Mouse (Mus musculus) liver, embryonic 16.5 days (tissue): ENCODE data around the gene Sorbs1. TPM values are rescaled to one million over a fixed set of nuclear protein-coding genes. Genes with fewer than 3 reads are reported as not detected.

Source experiments
- ATAC-seq: fragments of 200-750 bp; cut with Nextera tagmentation; 2 replicates; pipeline ENCODE4 v1.8.0; 2017; ENCODE audit warnings: low read depth, mild to moderate bottlenecking, moderate number of reproducible peaks, moderate library complexity
- H3K27ac ChIP-seq: fragments of 300-500 bp; sonication (generic); 2 replicates; pipeline ENCODE4 v1.5.1; 2014; ENCODE audit warnings: mild to moderate bottlenecking, low read length
- H3K27me3 ChIP-seq: fragments of 300-500 bp; sonication (generic); 2 replicates; pipeline ENCODE4 v1.6.1; 2014; ENCODE audit warnings: low read depth, low read length, mixed read lengths; ENCODE audit not compliant: control insufficient read depth, insufficient read depth
- H3K36me3 ChIP-seq: fragments of 300-500 bp; sonication (generic); 2 replicates; pipeline ENCODE4 v1.6.1; 2014; ENCODE audit warnings: mild to moderate bottlenecking; ENCODE audit not compliant: control insufficient read depth, insufficient read depth
- H3K4me1 ChIP-seq: fragments of 300-500 bp; sonication (generic); 2 replicates; pipeline ENCODE4 v1.6.1; 2014; ENCODE audit warnings: low read depth, low read length, mixed read lengths; ENCODE audit not compliant: control insufficient read depth
- H3K4me2 ChIP-seq: fragments of 300-500 bp; sonication (generic); 2 replicates; pipeline ENCODE4 v1.6.1; 2014; ENCODE audit warnings: low read depth, low read length, mixed read lengths
- H3K4me3 ChIP-seq: fragments of 300-500 bp; sonication (generic); 2 replicates; pipeline ENCODE4 v1.5.1; 2014; ENCODE audit warnings: low read depth, mild to moderate bottlenecking, low read length
- H3K9ac ChIP-seq: fragments of 300-500 bp; sonication (generic); 2 replicates; pipeline ENCODE4 v1.6.1; 2014; ENCODE audit warnings: low read depth, low read length
- H3K9me3 ChIP-seq: fragments of 300-500 bp; sonication (generic); replicated peaks from 2 replicates; pipeline ENCODE4 v1.6.1; 2016; ENCODE audit warnings: low read length; ENCODE audit not compliant: control insufficient read depth
- WGBS: fragments of 180-500 bp; shearing (Covaris S2); extraction: QIAGEN DNeasy Blood & Tissue Kit; methylation state at CpG from one replicate; pipeline ENCODE4 v1.1.7; 2014; ENCODE audit not compliant: insufficient replicate concordance; 5-methylcytosine and 5-hydroxymethylcytosine counted together
- polyA plus RNA-seq: library from polyadenylated mRNA; unstranded; fragments of >200 nt; fragmentation: Nextera tagmentation; extraction: Ambion mirVana; gene quantifications from 2 replicates; pipeline ENCODE4 v1.2.1, GENCODE M21; 2015

Gene Sorbs1
- polyA plus RNA-seq, 1 experiment from 2014 or later = 39.6 TPM

DNA sequence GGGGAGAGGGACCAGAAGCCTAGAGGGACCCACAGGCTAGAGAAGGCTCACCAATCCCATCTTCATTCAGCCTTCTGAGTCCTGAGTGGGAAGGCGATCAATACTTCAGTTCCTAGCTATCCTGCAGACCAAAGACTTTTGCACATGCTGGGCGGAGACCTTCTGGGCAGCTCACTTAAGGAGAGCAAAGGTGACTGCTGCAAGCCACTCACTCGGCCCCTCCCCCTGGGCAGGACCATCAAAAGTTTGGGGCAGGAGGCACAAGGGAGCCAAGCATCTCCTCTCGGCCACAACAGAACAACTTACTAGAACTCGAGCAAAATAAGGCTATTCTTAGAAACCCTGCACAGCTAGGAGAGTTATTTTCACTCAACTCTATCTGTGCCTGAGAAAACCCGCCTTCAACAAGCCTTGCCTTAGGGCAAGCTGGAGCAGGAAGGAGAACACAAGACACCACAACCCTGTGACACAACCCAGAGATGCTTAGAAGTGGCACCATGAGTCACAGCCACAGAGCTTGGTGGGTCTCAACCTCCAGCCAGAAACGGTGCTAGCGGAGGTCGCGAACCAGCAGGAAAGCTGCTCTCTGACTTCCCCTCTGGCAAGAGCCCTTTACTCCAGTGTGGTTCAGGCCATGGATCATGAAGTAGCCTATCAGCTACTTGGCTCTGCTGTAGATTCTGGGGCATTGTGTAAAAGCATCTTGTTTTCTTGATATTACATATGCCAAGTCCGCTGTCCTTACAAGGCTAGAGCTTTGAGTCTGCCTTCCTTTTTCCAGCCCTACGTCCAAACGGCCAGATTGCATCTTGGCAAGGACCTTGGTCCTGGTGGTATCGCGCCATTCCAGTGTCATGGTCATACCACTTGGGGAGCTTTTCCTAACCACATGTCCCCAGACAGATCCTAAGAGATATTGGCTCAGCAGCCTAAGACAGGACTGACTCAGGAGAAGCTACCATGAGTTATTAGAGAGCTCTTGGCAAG lies 156.8 kb downstream of the Sorbs1 start:
- H3K36me3 ChIP-seq = peaks cover 2% of the 10 kb centered on the region; the same call in 1 of the 2 replicates
- H3K27me3 ChIP-seq = no peaks in the 10 kb centered on the region
- H3K4me2 ChIP-seq = no peak overlapping the region
- H3K9me3 ChIP-seq = no peaks in the 10 kb centered on the region
- WGBS = 76% methylated on average over 15 of the region's 15 CpGs
- ATAC-seq = no peak
- H3K27ac ChIP-seq = no peak overlapping the region
- H3K4me1 ChIP-seq = no peaks in the 10 kb centered on the region
- H3K9ac ChIP-seq = no peak overlapping the region
- no peak overlapping the region for H3K4me3 ChIP-seq

DNA sequence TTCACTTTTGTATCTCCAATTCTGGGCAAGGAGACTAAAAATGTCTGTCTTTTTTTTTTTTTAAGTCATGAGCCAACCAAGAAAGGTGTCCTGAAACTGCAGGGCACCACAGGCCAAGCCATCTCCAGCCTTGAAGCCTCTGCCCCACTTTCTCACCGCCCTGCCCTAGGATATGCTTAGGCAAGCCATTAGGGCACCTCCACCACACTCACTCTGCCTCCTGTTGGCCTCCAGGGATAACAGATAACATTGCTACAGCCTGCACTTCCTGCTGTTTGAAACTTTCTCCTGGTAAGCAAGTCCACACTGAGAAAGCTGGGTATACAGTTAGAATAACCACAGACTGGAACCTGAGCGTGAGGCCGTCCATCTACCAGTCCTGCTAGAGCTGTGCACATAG lies 158.5 kb downstream of the Sorbs1 start:
- Histone ChIP-seq H3K27me3 (no peaks in the 10 kb centered on the region), H3K9ac (no peak overlapping the region), H3K4me2 (no peak overlapping the region), H3K4me3 (no peak overlapping the region), H3K9me3 (no peaks in the 10 kb centered on the region), H3K27ac (no peak overlapping the region), H3K4me1 (no peaks in the 10 kb centered on the region), H3K36me3 (peaks cover 4% of the 10 kb centered on the region; the same call in 1 of the 2 replicates)
- ATAC-seq = no peak; the same call in 1 of the 2 replicates
- WGBS = 70% methylated on average over 3 of the region's 3 CpGs

DNA sequence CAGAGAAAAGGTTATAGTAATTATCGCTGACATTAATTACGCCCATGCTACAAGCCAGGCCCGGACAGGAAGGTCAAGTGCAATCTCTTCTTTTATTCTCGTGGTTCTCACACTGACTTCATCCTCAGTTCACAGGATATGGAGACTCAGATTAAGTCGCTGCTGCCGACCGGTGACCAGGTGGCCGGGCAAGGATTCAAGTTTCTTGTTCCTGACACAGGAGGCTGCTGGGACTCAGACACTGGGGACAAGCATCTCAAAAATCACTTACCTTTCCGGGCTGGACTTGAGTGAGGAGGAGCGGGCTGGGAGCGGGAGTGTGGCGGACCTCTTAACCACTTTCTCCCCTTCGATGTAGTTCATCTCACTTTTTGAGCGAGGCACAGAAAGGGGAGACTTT lies 161.6 kb downstream of the Sorbs1 start:
- no peak overlapping the region for H3K27ac ChIP-seq
- no peak overlapping the region for H3K9ac ChIP-seq
- H3K4me1 ChIP-seq = no peaks in the 10 kb centered on the region
- H3K27me3 ChIP-seq = no peaks in the 10 kb centered on the region
- no peak overlapping the region for H3K4me3 ChIP-seq
- no peak for ATAC-seq
- H3K4me2 ChIP-seq = no peak overlapping the region
- H3K36me3 ChIP-seq = peaks cover 4% of the 10 kb centered on the region; the same call in 1 of the 2 replicates
- WGBS = 76% methylated on average over 14 of the region's 14 CpGs
- no peaks in the 10 kb centered on the region for H3K9me3 ChIP-seq

DNA sequence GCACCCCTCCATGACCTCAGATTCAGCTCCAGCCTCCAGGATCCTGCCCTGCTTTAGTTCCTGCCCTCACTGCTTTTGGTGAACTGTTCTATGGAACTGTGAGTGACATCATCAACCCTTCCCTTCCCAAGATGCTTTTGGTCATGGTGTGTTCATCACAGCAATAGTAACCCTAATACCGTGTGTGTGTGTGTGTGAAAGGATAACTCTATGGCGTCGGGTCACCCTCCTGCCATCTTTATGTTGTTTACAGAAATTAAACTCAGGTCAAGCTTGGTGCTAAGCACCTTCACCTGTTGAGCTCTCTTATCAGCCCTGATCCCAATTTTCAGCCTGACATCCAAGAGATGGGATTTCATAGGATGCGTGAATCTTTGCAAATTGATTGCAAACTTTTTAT lies 162.7 kb downstream of the Sorbs1 start:
- H3K27me3 ChIP-seq = no peaks in the 10 kb centered on the region
- no peak overlapping the region for H3K4me3 ChIP-seq
- ATAC-seq = no peak
- H3K9me3 ChIP-seq = no peaks in the 10 kb centered on the region
- H3K9ac ChIP-seq = no peak overlapping the region
- no peak overlapping the region for H3K4me2 ChIP-seq
- no peaks in the 10 kb centered on the region for H3K4me1 ChIP-seq
- no peak overlapping the region for H3K27ac ChIP-seq
- H3K36me3 ChIP-seq = peaks cover 4% of the 10 kb centered on the region; the same call in 1 of the 2 replicates
- WGBS = 76% methylated on average over 4 of the region's 4 CpGs

DNA sequence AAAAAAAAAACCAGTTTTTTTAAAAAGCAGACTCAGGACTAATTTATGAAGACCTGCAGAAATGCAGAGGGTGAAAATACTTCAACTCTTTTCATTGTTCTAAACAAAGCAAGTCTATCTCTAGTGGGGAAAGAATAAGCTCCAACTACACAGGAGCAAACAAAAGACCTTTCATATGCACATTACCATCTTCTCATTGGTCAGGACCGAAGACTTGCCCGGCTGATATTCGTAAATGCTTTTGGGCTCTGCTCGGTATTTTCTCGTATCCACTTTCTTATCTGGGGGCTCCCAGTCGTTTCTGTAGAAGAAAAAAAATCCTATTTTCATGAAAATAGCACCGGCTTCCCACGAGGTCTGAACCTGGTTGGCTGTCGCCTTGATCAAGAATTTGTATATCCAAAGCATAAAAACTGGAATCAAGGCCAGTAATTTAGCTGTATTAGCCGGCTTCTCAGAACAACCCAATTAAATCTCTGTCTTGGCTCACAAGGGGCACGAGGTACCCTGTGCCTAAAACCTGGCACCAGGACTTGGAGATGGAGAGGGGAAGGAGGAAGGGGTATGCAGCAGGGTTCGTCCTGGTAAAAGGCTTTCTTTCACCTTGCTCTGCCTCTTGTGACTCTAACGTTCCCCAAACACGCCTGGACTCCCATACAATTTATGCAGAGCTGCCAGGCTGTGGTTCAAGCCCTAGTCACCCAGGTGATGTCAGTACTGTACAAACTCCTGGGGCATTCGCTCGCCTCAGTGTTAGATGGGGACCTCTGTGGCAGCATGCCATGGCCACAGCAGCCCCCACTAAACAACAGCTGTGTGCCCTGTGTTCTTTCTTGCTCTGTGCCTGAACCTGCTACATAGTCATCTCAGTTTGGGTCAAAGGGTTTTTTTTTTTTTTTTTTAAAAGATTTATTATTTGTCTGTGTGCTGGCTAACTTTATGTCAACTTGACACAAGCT lies 163.6 kb downstream of the Sorbs1 start:
- H3K4me3 ChIP-seq = no peak overlapping the region
- no peak overlapping the region for H3K4me2 ChIP-seq
- H3K27me3 ChIP-seq = no peaks in the 10 kb centered on the region
- no peak for ATAC-seq
- no peaks in the 10 kb centered on the region for H3K4me1 ChIP-seq
- 69% methylated on average over 16 of the region's 16 CpGs for WGBS
- H3K9ac ChIP-seq = no peak overlapping the region
- no peaks in the 10 kb centered on the region for H3K9me3 ChIP-seq
- H3K36me3 ChIP-seq = peaks cover 4% of the 10 kb centered on the region; the same call in 1 of the 2 replicates
- H3K27ac ChIP-seq = no peak overlapping the region

DNA sequence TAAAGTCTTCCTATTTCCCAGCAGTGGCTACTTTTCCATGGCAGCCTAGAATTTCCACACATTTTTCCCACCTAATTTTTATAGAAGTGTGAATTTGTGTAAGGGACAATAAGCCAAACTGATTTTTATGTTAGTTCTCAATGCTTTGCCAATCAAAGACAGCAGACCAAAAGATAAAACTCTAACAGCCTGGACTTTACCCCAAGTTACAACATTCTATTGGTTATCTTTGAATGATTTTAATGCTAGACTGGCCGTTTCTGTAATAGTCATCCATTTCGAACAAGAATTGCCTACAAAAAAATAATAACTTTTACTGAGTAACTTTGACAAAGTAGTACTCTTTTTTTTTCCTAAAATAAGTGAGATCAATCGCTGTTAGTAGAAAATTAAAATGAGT lies 164.3 kb downstream of the Sorbs1 start:
- no peak for ATAC-seq
- H3K9me3 ChIP-seq = no peaks in the 10 kb centered on the region
- no peak overlapping the region for H3K9ac ChIP-seq
- H3K4me1 ChIP-seq = no peaks in the 10 kb centered on the region
- H3K36me3 ChIP-seq = peaks cover 4% of the 10 kb centered on the region; the same call in 1 of the 2 replicates
- no peaks in the 10 kb centered on the region for H3K27me3 ChIP-seq
- WGBS = 67% methylated on average over 3 of the region's 3 CpGs
- no peak overlapping the region for H3K4me2 ChIP-seq
- no peak overlapping the region for H3K27ac ChIP-seq
- no peak overlapping the region for H3K4me3 ChIP-seq

DNA sequence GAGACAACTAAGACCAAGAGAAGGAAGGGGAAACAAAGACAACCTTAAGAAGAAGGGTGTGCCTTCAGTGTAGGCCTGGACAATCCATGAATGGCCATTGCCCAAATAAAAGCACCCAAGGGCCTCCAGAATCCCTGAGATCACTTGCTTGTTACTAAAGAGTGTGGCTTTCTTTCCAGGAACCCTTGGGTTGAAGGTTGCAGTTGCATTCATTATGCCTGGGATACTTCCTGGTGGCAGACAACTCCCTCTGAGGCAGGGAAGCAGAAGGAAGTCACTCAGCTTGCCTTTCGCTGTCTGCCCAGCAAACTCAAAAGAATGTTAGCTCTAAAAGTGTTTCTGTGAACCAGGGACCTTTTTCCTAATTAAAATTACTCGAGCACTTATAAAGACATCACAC lies 164.9 kb downstream of the Sorbs1 start:
- Histone ChIP-seq H3K36me3 (peaks cover 4% of the 10 kb centered on the region; the same call in 1 of the 2 replicates), H3K9ac (no peak overlapping the region), H3K4me3 (no peak overlapping the region), H3K27ac (no peak overlapping the region), H3K4me2 (no peak overlapping the region), H3K27me3 (no peaks in the 10 kb centered on the region), H3K4me1 (no peaks in the 10 kb centered on the region), H3K9me3 (no peaks in the 10 kb centered on the region)
- WGBS = 61% methylated on average over 2 of the region's 2 CpGs
- no peak for ATAC-seq

DNA sequence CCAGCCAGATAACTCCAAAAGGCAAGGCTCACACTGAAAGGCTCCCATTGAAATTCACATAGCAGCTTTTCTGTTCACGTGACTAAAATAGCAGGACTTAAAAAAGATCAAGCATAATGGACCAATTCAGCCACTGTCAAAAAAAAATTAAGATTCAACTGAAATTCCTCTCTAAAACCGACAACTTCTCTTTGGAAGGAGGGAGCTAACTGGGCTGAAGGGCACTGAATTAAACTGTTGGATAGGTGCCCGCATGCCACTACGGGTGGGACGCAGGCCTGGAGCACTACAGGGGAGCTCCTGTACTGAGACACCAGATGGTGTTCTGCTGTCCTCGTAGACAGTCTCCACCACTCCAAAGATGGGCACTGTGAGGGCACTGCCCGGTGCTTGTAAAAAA lies 165.4 kb downstream of the Sorbs1 start:
- no peak overlapping the region for H3K4me3 ChIP-seq
- 79% methylated on average over 7 of the region's 7 CpGs for WGBS
- H3K4me2 ChIP-seq = no peak overlapping the region
- H3K27me3 ChIP-seq = no peaks in the 10 kb centered on the region
- no peak overlapping the region for H3K27ac ChIP-seq
- no peak overlapping the region for H3K9ac ChIP-seq
- no peaks in the 10 kb centered on the region for H3K4me1 ChIP-seq
- no peak for ATAC-seq
- peaks cover 4% of the 10 kb centered on the region; the same call in 1 of the 2 replicates for H3K36me3 ChIP-seq
- H3K9me3 ChIP-seq = no peaks in the 10 kb centered on the region
